Mouse (Mus musculus): ENCODE data around the gene Tnni1.

GRCm38 (mm10) chr1:135757287-135757686 is 21.9 kb upstream of the Tnni1 start:
- TF ChIP-seq POLR2A (IDR thresholded peaks at IDR 0.05; ENCODE audit: insufficient read depth, low read depth, low read length) (no peak), CTCF (IDR thresholded peaks at IDR 0.05; ENCODE audit: insufficient read depth, low read depth, low read length) (no peak)

Measured in olfactory bulb, adult 2 months (tissue).